Mouse (Mus musculus): Measurements from ENCODE around the gene Cbl.

- no peak for TF ChIP-seq CTCF (IDR thresholded peaks at IDR 0.05; ENCODE audit: insufficient read depth, low read length)
- no peak for TF ChIP-seq POLR2A (IDR thresholded peaks at IDR 0.05; ENCODE audit: borderline replicate concordance, extremely low read depth, low read depth, low read length)
Observed at GRCm38 (mm10) chr9:44212406-44212805, 21.4 kb downstream of the Cbl start.
